Mouse (Mus musculus): ENCODE measurements around the gene Gm10256. TPM values are rescaled to one million over a fixed set of nuclear protein-coding genes. Genes with fewer than 3 reads are reported as not detected.

Gene Gm10256
- not detected for total RNA-seq (2023)

GRCm38 (mm10) chrY:2830380-2830779 lies at the start of gene Gm10256, which contains the start of gene Rbmy:
Gm10256 (plus strand) TSS chrY:2830699.
Rbmy (plus strand) TSS chrY:2830680.

DNA sequence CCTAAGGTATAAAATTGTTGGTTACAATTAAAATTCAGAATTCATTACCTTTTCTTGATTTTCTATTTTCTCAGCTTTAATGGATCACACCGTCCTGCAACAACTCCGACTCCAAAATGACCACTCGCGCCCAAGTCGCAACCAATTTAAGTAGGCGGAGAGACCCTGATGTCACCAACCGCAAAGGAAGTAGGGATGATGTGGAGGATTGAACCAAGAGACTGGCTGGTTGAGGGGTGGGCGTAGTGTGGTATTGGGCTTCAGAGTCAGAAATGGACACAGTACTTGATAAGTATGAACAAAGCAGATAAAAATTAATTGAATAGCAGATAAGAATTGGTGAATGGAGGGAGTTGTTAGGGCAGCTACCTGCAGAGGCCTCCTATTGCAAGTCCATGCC lies 34.4 kb upstream of the Gm10256 start, which contains the start of gene Gm4064:
Gene Gm4064 (minus strand): TSS at position 101 of the 400 bp plus-strand sequence.

DNA sequence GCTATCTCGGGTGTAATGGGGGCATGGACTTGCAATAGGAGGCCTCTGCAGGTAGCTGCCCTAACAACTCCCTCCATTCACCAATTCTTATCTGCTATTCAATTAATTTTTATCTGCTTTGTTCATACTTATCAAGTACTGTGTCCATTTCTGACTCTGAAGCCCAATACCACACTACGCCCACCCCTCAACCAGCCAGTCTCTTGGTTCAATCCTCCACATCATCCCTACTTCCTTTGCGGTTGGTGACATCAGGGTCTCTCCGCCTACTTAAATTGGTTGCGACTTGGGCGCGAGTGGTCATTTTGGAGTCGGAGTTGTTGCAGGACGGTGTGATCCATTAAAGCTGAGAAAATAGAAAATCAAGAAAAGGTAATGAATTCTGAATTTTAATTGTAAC lies 70.2 kb downstream of the Gm10256 start, which contains the start of gene Gm10352:
Gene Gm10352 (plus strand): TSS at position 301 of the 400 bp plus-strand sequence.

Other genes with a start within 250 kb of the Gm10256 start
- not detected for gene H2al2c, start 231.6 kb upstream of the Gm10256 start, total RNA-seq (2023)
- gene Sry, start 167.0 kb upstream of the Gm10256 start, total RNA-seq (2023) = not detected
- gene H2al2b, start 110.0 kb upstream of the Gm10256 start, total RNA-seq (2023) = not detected
- not detected for gene Gm4064, start 34.5 kb upstream of the Gm10256 start, total RNA-seq (2023)
- gene Rbmy, start within 50 bp of the Gm10256 start, total RNA-seq (2023) = not detected
- gene Gm10352, start 70.3 kb downstream of the Gm10256 start, total RNA-seq (2023) = not detected
- not detected for gene Gm29289, start 101.9 kb downstream of the Gm10256 start, total RNA-seq (2023)

Measured in B cell, adult 67 days (primary cell).